Mouse (Mus musculus) embryonic facial prominence, embryonic 12.5 days (tissue): ENCODE measurements at regions not wholly inside any gene's neighbourhood (a gene's known extent, or its start where the extent isn't known, plus 50 kb on each side); places are given as distances from the start of the nearest gene placed in this dataset.

ENCODE experiments used
- ATAC-seq: fragments of 200-750 bp; cut with Nextera tagmentation; 2 replicates; pipeline ENCODE4 v1.8.0; 2017; ENCODE audit not compliant: insufficient number of reproducible peaks, insufficient read depth, low FRiP score, low TSS enrichment
- H3K27ac ChIP-seq: fragments of 300-500 bp; sonication (generic); 2 replicates; pipeline ENCODE4 v1.5.1; 2016; ENCODE audit warnings: mild to moderate bottlenecking
- H3K27me3 ChIP-seq: fragments of 300-500 bp; sonication (generic); 2 replicates; pipeline ENCODE4 v1.6.1; 2016; ENCODE audit warnings: mild to moderate bottlenecking, moderate library complexity
- H3K36me3 ChIP-seq: fragments of 300-500 bp; sonication (generic); 2 replicates; pipeline ENCODE4 v1.6.1; 2016; ENCODE audit warnings: mild to moderate bottlenecking
- H3K4me1 ChIP-seq: fragments of 300-500 bp; sonication (generic); 2 replicates; pipeline ENCODE4 v1.6.1; 2016
- H3K4me2 ChIP-seq: fragments of 300-500 bp; sonication (generic); replicated peaks from 2 replicates; pipeline ENCODE4 v1.6.1; 2016; ENCODE audit warnings: mild to moderate bottlenecking, moderate library complexity
- H3K4me3 ChIP-seq: fragments of 300-500 bp; sonication (generic); 2 replicates; pipeline ENCODE4 v1.5.1; 2016; ENCODE audit warnings: mild to moderate bottlenecking
- H3K9ac ChIP-seq: fragments of 300-500 bp; sonication (generic); 2 replicates; pipeline ENCODE4 v1.6.1; 2016; ENCODE audit warnings: mild to moderate bottlenecking, moderate library complexity
- H3K9me3 ChIP-seq: fragments of 300-500 bp; sonication (generic); 2 replicates; pipeline ENCODE4 v1.6.1; 2016; ENCODE audit warnings: mild to moderate bottlenecking, moderate library complexity
- WGBS: fragments of 180-500 bp; shearing (Covaris S2); methylation state at CpG from one replicate; pipeline ENCODE4 v1.1.7; 2016; 5-methylcytosine and 5-hydroxymethylcytosine counted together

GRCm38 (mm10) chr3:115792606-115793005 is 77.7 kb upstream of the S1pr1 start:
- ATAC-seq = no peak
- H3K4me2 ChIP-seq = no peak overlapping the region
- 0 out of 2 replicates have a peak, but pooled peaks cover 4% of the 10 kb centered on the region for H3K27me3 ChIP-seq
- H3K4me1 ChIP-seq = peaks cover 8% of the 10 kb centered on the region; the same call in 1 of the 2 replicates
- no peak overlapping the region for H3K9ac ChIP-seq
- H3K36me3 ChIP-seq = no peaks in the 10 kb centered on the region
- WGBS = 64% methylated on average over 4 of the region's 4 CpGs
- H3K9me3 ChIP-seq = no peaks in the 10 kb centered on the region
- no peak overlapping the region for H3K27ac ChIP-seq
- H3K4me3 ChIP-seq = no peak overlapping the region

- Histone ChIP-seq H3K9ac (no peak overlapping the region), H3K36me3 (no peaks in the 10 kb centered on the region), H3K4me1 (peaks cover 8% of the 10 kb centered on the region; the same call in 1 of the 2 replicates), H3K27ac (no peak overlapping the region), H3K9me3 (no peaks in the 10 kb centered on the region), H3K4me2 (no peak overlapping the region), H3K4me3 (no peak overlapping the region), H3K27me3 (0 out of 2 replicates have a peak, but pooled peaks cover 4% of the 10 kb centered on the region)
- WGBS = 56% methylated on average over 12 of the region's 12 CpGs
- ATAC-seq = no peak
Measured at GRCm38 (mm10) chr3:115793344-115794059, 78.6 kb upstream of the S1pr1 start.

GRCm38 (mm10) chr3:115799326-115799725 is 84.5 kb upstream of the S1pr1 start:
- no peak for ATAC-seq
- H3K9ac ChIP-seq = no peak overlapping the region
- H3K4me1 ChIP-seq = no peaks in the 10 kb centered on the region
- no peak overlapping the region for H3K4me3 ChIP-seq
- no peaks in the 10 kb centered on the region for H3K27me3 ChIP-seq
- 91% methylated on average over 10 of the region's 10 CpGs for WGBS
- no peaks in the 10 kb centered on the region for H3K9me3 ChIP-seq
- H3K4me2 ChIP-seq = no peak overlapping the region
- no peaks in the 10 kb centered on the region for H3K36me3 ChIP-seq
- H3K27ac ChIP-seq = no peak overlapping the region

GRCm38 (mm10) chr3:115799981-115800380 is 85.1 kb upstream of the S1pr1 start:
- Histone ChIP-seq H3K27ac (no peak overlapping the region), H3K9ac (no peak overlapping the region), H3K27me3 (no peaks in the 10 kb centered on the region), H3K4me3 (no peak overlapping the region), H3K4me2 (no peak overlapping the region), H3K9me3 (no peaks in the 10 kb centered on the region), H3K36me3 (no peaks in the 10 kb centered on the region), H3K4me1 (no peaks in the 10 kb centered on the region)
- 77% methylated on average over 2 of the region's 2 CpGs for WGBS
- no peak for ATAC-seq

- H3K4me2 ChIP-seq = no peak overlapping the region
- H3K9me3 ChIP-seq = no peaks in the 10 kb centered on the region
- H3K4me3 ChIP-seq = no peak overlapping the region
- H3K9ac ChIP-seq = no peak overlapping the region
- no peaks in the 10 kb centered on the region for H3K27me3 ChIP-seq
- WGBS = 49% methylated on average over 5 of the region's 5 CpGs
- H3K4me1 ChIP-seq = no peaks in the 10 kb centered on the region
- ATAC-seq = no peak
- H3K27ac ChIP-seq = no peak overlapping the region
- H3K36me3 ChIP-seq = no peaks in the 10 kb centered on the region
Measured at GRCm38 (mm10) chr3:115800873-115801272, 86.0 kb upstream of the S1pr1 start.

- Histone ChIP-seq H3K27me3 (no peaks in the 10 kb centered on the region), H3K9me3 (no peaks in the 10 kb centered on the region), H3K36me3 (no peaks in the 10 kb centered on the region), H3K4me1 (no peaks in the 10 kb centered on the region), H3K4me2 (no peak overlapping the region), H3K4me3 (no peak overlapping the region), H3K27ac (no peak overlapping the region), H3K9ac (no peak overlapping the region)
- WGBS = 78% methylated on average over 5 of the region's 5 CpGs
- ATAC-seq = no peak
Measured at GRCm38 (mm10) chr3:115801581-115802200, 85.9 kb upstream of the Dph5 start.

- 79% methylated on average over 3 of the region's 3 CpGs for WGBS
- Histone ChIP-seq H3K27ac (no peak overlapping the region), H3K36me3 (no peaks in the 10 kb centered on the region), H3K4me3 (no peak overlapping the region), H3K9ac (no peak overlapping the region), H3K4me1 (no peaks in the 10 kb centered on the region), H3K27me3 (no peaks in the 10 kb centered on the region), H3K4me2 (no peak overlapping the region), H3K9me3 (no peaks in the 10 kb centered on the region)
- no peak for ATAC-seq
Measured at GRCm38 (mm10) chr3:115804616-115805015, 83.0 kb upstream of the Dph5 start.

GRCm38 (mm10) chr3:115807032-115807431 is 80.6 kb upstream of the Dph5 start:
- H3K36me3 ChIP-seq = no peaks in the 10 kb centered on the region
- WGBS = 68% methylated on average over 3 of the region's 3 CpGs
- H3K4me1 ChIP-seq = no peaks in the 10 kb centered on the region
- no peak overlapping the region for H3K4me3 ChIP-seq
- no peaks in the 10 kb centered on the region for H3K9me3 ChIP-seq
- H3K27ac ChIP-seq = no peak overlapping the region
- H3K9ac ChIP-seq = no peak overlapping the region
- H3K27me3 ChIP-seq = no peaks in the 10 kb centered on the region
- H3K4me2 ChIP-seq = no peak overlapping the region
- no peak for ATAC-seq

GRCm38 (mm10) chr3:115815168-115815567 is 72.5 kb upstream of the Dph5 start:
- Histone ChIP-seq H3K9me3 (no peaks in the 10 kb centered on the region), H3K9ac (no peak overlapping the region), H3K36me3 (no peaks in the 10 kb centered on the region), H3K27ac (no peak overlapping the region), H3K27me3 (no peaks in the 10 kb centered on the region), H3K4me3 (no peak overlapping the region), H3K4me2 (no peak overlapping the region), H3K4me1 (peaks cover 3% of the 10 kb centered on the region; the same call in 1 of the 2 replicates)
- no peak for ATAC-seq
- WGBS = 77% methylated on average over 4 of the region's 4 CpGs

GRCm38 (mm10) chr3:115815571-115816156 is 72.0 kb upstream of the Dph5 start:
- H3K36me3 ChIP-seq = no peaks in the 10 kb centered on the region
- H3K27me3 ChIP-seq = no peaks in the 10 kb centered on the region
- no peak for ATAC-seq
- H3K4me2 ChIP-seq = no peak overlapping the region
- peaks cover 3% of the 10 kb centered on the region; the same call in 1 of the 2 replicates for H3K4me1 ChIP-seq
- no peak overlapping the region for H3K4me3 ChIP-seq
- no peaks in the 10 kb centered on the region for H3K9me3 ChIP-seq
- no peak overlapping the region for H3K27ac ChIP-seq
- no peak overlapping the region for H3K9ac ChIP-seq
- 67% methylated on average over 12 of the region's 12 CpGs for WGBS

GRCm38 (mm10) chr3:115816328-115817160 is 71.1 kb upstream of the Dph5 start:
- Histone ChIP-seq H3K36me3 (no peaks in the 10 kb centered on the region), H3K4me1 (peaks cover 3% of the 10 kb centered on the region; the same call in 1 of the 2 replicates), H3K27ac (0 out of 2 replicates have a peak overlapping the region, but pooled peaks have one; percentile 23), H3K9ac (no peak overlapping the region), H3K27me3 (no peaks in the 10 kb centered on the region), H3K4me2 (no peak overlapping the region), H3K4me3 (no peak overlapping the region), H3K9me3 (no peaks in the 10 kb centered on the region)
- 85% methylated on average over 6 of the region's 6 CpGs for WGBS
- ATAC-seq = no peak
